Mouse (Mus musculus) ES-E14 (cell line): Measurements from ENCODE around the gene Spata18. TPM values are rescaled to one million over a fixed set of nuclear protein-coding genes. Genes with fewer than 3 reads are reported as not detected.
A peak's percentile ranks its signal among the peaks of the same experiment; 100 is the strongest.

ENCODE experiments used
- DNase-seq: peaks from one replicate; pipeline ENCODE4 v3.0.0-alpha.2; 2013; ENCODE audit warnings: low read depth, low spot score
- H3K27ac ChIP-seq: 2 replicates; pipeline ENCODE4 v1.5.1; 2012; ENCODE audit warnings: low read depth, mild to moderate bottlenecking, low read length, moderate library complexity, mixed read lengths; ENCODE audit not compliant: poor library complexity, insufficient read depth, severe bottlenecking
- H3K36me3 ChIP-seq: 2 replicates; pipeline ENCODE4 v1.6.1; 2012; ENCODE audit warnings: mild to moderate bottlenecking, low read length, moderate library complexity, mixed read lengths; ENCODE audit not compliant: control insufficient read depth, poor library complexity, insufficient read depth, severe bottlenecking
- H3K4me1 ChIP-seq, 2 experiments: fragments of 150-350 bp in 1 of 2; sonication (generic) in 1 of 2; 2 replicates each; pipeline ENCODE4 v1.6.1; 2012; ENCODE audit warnings: low read length in 2 of 2, mild to moderate bottlenecking in 1 of 2, mixed read lengths in 1 of 2; ENCODE audit not compliant: control insufficient read depth in 2 of 2, insufficient read depth in 2 of 2, poor library complexity in 1 of 2
- H3K4me3 ChIP-seq, 2 experiments: fragments of 150-350 bp in 1 of 2; sonication (generic) in 1 of 2; 2 replicates each; pipeline ENCODE4 v1.5.1; 2012; ENCODE audit warnings: low read length in 2 of 2, low read depth in 1 of 2, mild to moderate bottlenecking in 1 of 2, mixed read lengths in 1 of 2; ENCODE audit not compliant: insufficient read depth in 1 of 2, poor library complexity in 1 of 2, severe bottlenecking in 1 of 2
- H3K9ac ChIP-seq: 2 replicates; pipeline ENCODE4 v1.6.1; 2012; ENCODE audit warnings: low read depth, mild to moderate bottlenecking, low read length, mixed read lengths; ENCODE audit not compliant: poor library complexity, insufficient read depth, severe bottlenecking
- H3K9me3 ChIP-seq: fragments of 150-350 bp; sonication (generic); 2 replicates; pipeline ENCODE4 v1.6.1; 2012; ENCODE audit warnings: low read depth, mild to moderate bottlenecking, low read length; ENCODE audit not compliant: control insufficient read depth, insufficient read depth
- CHD2 ChIP-seq: IDR thresholded peaks from 2 replicates; pipeline ENCODE4 v1.6.1; 2014; ENCODE audit warnings: mild to moderate bottlenecking, low read depth, low read length, inconsistent platforms
- HCFC1 ChIP-seq: IDR thresholded peaks from 2 replicates; pipeline ENCODE4 v1.6.1; 2012; ENCODE audit warnings: low read length, inconsistent platforms, borderline replicate concordance; ENCODE audit not compliant: insufficient read depth
- MAFK ChIP-seq: IDR thresholded peaks from 2 replicates; pipeline ENCODE4 v1.6.1; 2014; ENCODE audit warnings: mild to moderate bottlenecking, low read depth, low read length, inconsistent platforms; ENCODE audit not compliant: insufficient read depth
- ZC3H11A ChIP-seq: IDR thresholded peaks from 2 replicates; pipeline ENCODE4 v1.6.1; 2012; ENCODE audit warnings: low read depth, mild to moderate bottlenecking, inconsistent platforms, low read length, borderline replicate concordance
- ZNF384 ChIP-seq: IDR thresholded peaks from 2 replicates; pipeline ENCODE4 v1.6.1; 2012; ENCODE audit warnings: low read depth, low read length, inconsistent platforms
- in situ Hi-C, 2 experiments: fragments of 600-800 bp; cut with MboI; formaldehyde crosslinking; loops; one replicate each; pipeline ENCODE4 v1.15.1; 2025; ENCODE audit warnings: low sequenced_read_pairs in 2 of 2, inconsistent platforms in 1 of 2; ENCODE audit not compliant: unreplicated experiment in 2 of 2
- total RNA-seq: library from RNA; depleted of rRNA; stranded (reverse); fragments of 300-350 nt; gene quantifications from 2 replicates; pipeline ENCODE4 v1.2.3, GENCODE M21; 2012

Spata18 gene
- total RNA-seq, 1 experiment = not detected

DNA sequence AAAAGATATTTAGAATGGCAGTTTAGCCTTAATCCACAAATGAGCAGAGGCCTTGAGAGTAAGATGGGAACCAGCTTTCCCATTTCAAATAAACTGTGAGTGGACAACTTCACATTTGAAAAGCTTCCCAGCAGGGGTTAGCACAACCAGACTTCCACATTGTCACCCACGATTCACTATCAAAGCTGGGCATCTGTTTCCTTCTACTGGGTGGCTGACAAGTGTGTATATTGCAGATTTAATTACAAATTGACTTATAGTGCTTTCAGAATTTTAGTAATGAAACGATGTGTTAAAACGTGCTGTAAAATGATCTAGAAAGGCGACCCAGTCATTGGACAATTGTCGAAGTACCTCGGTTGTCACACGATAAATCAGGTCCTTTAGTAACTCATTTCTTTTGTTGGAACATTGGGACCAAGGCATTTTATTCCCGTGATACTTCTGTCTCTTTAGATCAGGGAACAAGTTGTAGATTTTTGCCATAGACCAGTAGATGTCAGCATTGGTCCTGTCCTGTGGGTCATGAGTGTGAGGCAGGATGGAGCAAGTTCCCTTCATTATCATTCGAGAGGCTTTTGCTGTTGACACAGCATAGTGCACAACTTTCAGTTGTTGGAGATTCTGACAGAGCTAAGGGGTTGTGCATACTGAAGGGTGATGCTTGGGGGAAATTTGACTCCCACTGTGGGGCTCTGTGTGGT, 32.7 kb downstream of the Spata18 start:
- no peak overlapping the region for H3K4me3 ChIP-seq
- in situ Hi-C loops = loop anchor here in 1 of 2 experiments (10.0 to 25.0 kb wide), 2 partner anchors 171 to 603 kb away; no protein-coding TSS in a partner anchor
- H3K9ac ChIP-seq = no peak overlapping the region
- H3K9me3 ChIP-seq = no peaks in the 10 kb centered on the region
- H3K36me3 ChIP-seq = no peaks in the 10 kb centered on the region
- 0 out of 4 replicates have a peak, but pooled peaks cover 0 to 2% of the 10 kb centered on the region in 2 experiments for H3K4me1 ChIP-seq
- DNase-seq = no peak
- H3K27ac ChIP-seq = no peak overlapping the region
- TF ChIP-seq ZNF384 (no peak), MAFK (no peak), ZC3H11A (no peak), CHD2 (no peak), HCFC1 (no peak)

DNA sequence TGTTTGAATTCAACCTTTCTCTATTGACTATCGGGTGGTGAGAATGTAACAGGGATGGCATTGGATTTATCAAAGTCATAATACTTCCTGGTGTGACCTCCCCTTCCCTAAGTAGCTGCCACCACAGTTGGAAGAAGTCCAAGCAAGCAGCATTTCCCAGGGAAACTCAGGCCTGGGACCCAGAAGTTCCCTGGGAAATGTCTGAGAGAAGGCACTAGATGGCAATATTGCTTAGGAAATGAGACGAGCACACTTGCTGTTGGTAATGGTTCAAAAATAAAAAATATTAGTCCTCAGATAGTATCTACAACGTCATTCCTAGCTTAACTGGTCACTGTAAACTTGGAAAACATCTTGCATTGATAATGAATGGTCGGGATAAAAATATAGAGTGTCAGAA, 35.0 kb downstream of the Spata18 start:
- no peak for DNase-seq
- Histone ChIP-seq H3K4me3 (no peak overlapping the region), H3K9me3 (no peaks in the 10 kb centered on the region), H3K9ac (no peak overlapping the region), H3K4me1 (peaks cover 4 to 5% of the 10 kb centered on the region in 2 experiments), H3K36me3 (no peaks in the 10 kb centered on the region), H3K27ac (no peak overlapping the region)
- in situ Hi-C loops = loop anchor here in 1 of 2 experiments (10.0 to 25.0 kb wide), 2 partner anchors 169 to 601 kb away; no protein-coding TSS in a partner anchor
- no peak for TF ChIP-seq HCFC1
- peak; percentile 9; the same call in 1 of the 2 replicates for TF ChIP-seq ZC3H11A

DNA sequence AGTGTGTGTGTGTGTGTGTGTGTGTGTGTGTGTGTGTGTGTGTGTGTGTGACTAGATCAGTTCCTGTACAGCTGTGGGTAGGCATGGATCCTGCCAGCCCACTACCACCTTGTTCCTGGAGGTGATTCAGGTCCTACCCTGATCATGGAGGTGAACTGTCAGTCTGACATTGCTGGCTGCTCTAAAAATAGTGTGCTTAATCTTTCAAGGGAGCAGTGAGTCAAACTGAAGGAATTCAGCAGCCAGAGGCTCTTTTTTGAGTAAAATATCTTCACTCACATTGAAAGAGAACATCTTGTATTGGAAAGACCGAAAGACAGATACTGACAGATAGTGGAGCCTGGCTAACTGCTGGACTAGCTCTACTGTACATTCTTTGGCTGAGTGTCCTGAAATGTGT, 37.4 kb downstream of the Spata18 start:
- H3K9me3 ChIP-seq = no peaks in the 10 kb centered on the region
- H3K4me1 ChIP-seq = peaks cover 8 to 13% of the 10 kb centered on the region in 2 experiments
- TF ChIP-seq MAFK (no peak), CHD2 (no peak), ZNF384 (no peak), ZC3H11A (no peak), HCFC1 (no peak)
- no peak for DNase-seq
- H3K27ac ChIP-seq = no peak overlapping the region
- no peak overlapping the region for H3K4me3 ChIP-seq
- no peak overlapping the region for H3K9ac ChIP-seq
- H3K36me3 ChIP-seq = no peaks in the 10 kb centered on the region
- in situ Hi-C loops = loop anchor here in 1 of 2 experiments (10.0 to 25.0 kb wide), 2 partner anchors 166 to 599 kb away; no protein-coding TSS in a partner anchor

DNA sequence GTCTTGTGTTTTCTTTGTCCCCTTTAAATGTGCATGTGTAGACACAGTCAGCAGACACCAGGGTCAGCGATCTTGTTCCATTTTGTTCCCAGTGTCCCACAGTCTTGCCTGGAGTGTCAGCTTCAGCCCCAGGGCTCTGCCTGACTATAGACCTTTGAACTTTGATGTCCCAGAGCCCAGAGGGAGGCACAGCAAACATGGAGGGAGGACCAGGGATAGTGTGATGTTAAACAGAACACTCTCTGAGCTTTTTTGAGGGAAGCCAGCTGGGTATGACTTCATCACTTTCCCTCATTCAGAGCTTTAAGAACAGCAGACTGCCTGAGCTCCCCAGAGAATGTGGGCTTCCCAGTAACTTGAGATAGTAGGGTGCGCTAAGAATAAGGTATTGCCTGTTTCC, 39.0 kb downstream of the Spata18 start:
- no peaks in the 10 kb centered on the region for H3K36me3 ChIP-seq
- no peak for DNase-seq
- TF ChIP-seq ZNF384 (no peak), HCFC1 (no peak), ZC3H11A (no peak), CHD2 (no peak), MAFK (no peak)
- no peak overlapping the region for H3K9ac ChIP-seq
- H3K4me1 ChIP-seq = peaks cover 8 to 13% of the 10 kb centered on the region in 2 experiments
- in situ Hi-C loops = loop anchor here in 1 of 2 experiments (25.0 kb wide), 1 partner anchor 597 kb away; no protein-coding TSS in a partner anchor
- no peak overlapping the region for H3K4me3 ChIP-seq
- H3K27ac ChIP-seq = no peak overlapping the region
- H3K9me3 ChIP-seq = no peaks in the 10 kb centered on the region
